Mouse (Mus musculus): ENCODE results near the gene Rpl10. TPM values are rescaled to one million over a fixed set of nuclear protein-coding genes. Genes with fewer than 3 reads are reported as not detected.

Gene Rpl10
- polyA plus RNA-seq, 2 experiments, result 522 to 1,216 TPM

GRCm38 (mm10) chrX:74246693-74247092, 23.9 kb upstream of the Rpl10 start:
- H3K9ac ChIP-seq (replicated peaks), result peak overlapping the region; percentile 37
- no peak overlapping the region for H3K27ac ChIP-seq
- H3K4me2 ChIP-seq (ENCODE audit: low read depth), result peak overlapping the region; percentile 83
- peaks cover 10 to 18% of the 10 kb centered on the region in 2 experiments for H3K4me1 ChIP-seq (replicated peaks; ENCODE audit: control insufficient read depth in 2 of 2, insufficient read depth in 2 of 2, low read length in 1 of 2)
- no peaks in the 10 kb centered on the region for H3K9me3 ChIP-seq (ENCODE audit: control insufficient read depth, low read length)
- TF ChIP-seq CTCF (IDR thresholded peaks at IDR 0.05; ENCODE audit: low read depth) (no peak), EP300 (IDR thresholded peaks at IDR 0.05; ENCODE audit: low read depth) (no peak)
- 9% methylated on average over 14 of the region's 15 CpGs for WGBS (ENCODE audit: insufficient replicate concordance)
- ATAC-seq (ENCODE audit: insufficient read depth), result peak; percentile 24; the same call in 1 of the 2 replicates
- peak overlapping the region; percentile 59 to 68 for H3K4me3 ChIP-seq (ENCODE audit: insufficient read depth in 1 of 2, low read depth in 2 of 2, low read length in 2 of 2)
- DNase-seq (ENCODE audit: low read depth in 3 of 3, low spot score in 3 of 3), result peak in 1 of 3 experiments; percentile 36
- no peaks in the 10 kb centered on the region; the same call in 1 of the 2 replicates for H3K27me3 ChIP-seq (ENCODE audit: control insufficient read depth, insufficient read depth, low read length)
- H3K36me3 ChIP-seq (replicated peaks; ENCODE audit: control insufficient read depth, insufficient read depth, low read depth), result no peaks in the 10 kb centered on the region

- Histone ChIP-seq H3K9me3 (ENCODE audit: control insufficient read depth, low read length) (no peaks in the 10 kb centered on the region), H3K4me1 (replicated peaks; ENCODE audit: control insufficient read depth in 2 of 2, insufficient read depth in 2 of 2, low read length in 1 of 2) (peaks cover 7 to 14% of the 10 kb centered on the region in 2 experiments), H3K9ac (replicated peaks) (no peak overlapping the region), H3K4me3 (ENCODE audit: insufficient read depth in 1 of 2, low read depth in 2 of 2, low read length in 2 of 2) (0 out of 4 replicates have a peak overlapping the region, but pooled peaks of 1 of the 2 experiments have one; percentile 59), H3K27ac (no peak overlapping the region), H3K27me3 (ENCODE audit: control insufficient read depth, insufficient read depth, low read length) (no peaks in the 10 kb centered on the region; the same call in 1 of the 2 replicates), H3K4me2 (ENCODE audit: low read depth) (no peak overlapping the region; the same call in 1 of the 2 replicates), H3K36me3 (replicated peaks; ENCODE audit: control insufficient read depth, insufficient read depth, low read depth) (no peaks in the 10 kb centered on the region)
- TF ChIP-seq EP300 (IDR thresholded peaks at IDR 0.05; ENCODE audit: low read depth), result no peak
- peak; percentile 70 for TF ChIP-seq CTCF (IDR thresholded peaks at IDR 0.05; ENCODE audit: low read depth)
- DNase-seq (ENCODE audit: low read depth in 3 of 3, low spot score in 3 of 3) (peak in 1 of 3 experiments; percentile 36), ATAC-seq (ENCODE audit: insufficient read depth) (no peak)
- 6% methylated on average over 3 of the region's 3 CpGs for WGBS (ENCODE audit: insufficient replicate concordance)
Measured at GRCm38 (mm10) chrX:74248651-74249050, 22.0 kb upstream of the Rpl10 start.

DNA sequence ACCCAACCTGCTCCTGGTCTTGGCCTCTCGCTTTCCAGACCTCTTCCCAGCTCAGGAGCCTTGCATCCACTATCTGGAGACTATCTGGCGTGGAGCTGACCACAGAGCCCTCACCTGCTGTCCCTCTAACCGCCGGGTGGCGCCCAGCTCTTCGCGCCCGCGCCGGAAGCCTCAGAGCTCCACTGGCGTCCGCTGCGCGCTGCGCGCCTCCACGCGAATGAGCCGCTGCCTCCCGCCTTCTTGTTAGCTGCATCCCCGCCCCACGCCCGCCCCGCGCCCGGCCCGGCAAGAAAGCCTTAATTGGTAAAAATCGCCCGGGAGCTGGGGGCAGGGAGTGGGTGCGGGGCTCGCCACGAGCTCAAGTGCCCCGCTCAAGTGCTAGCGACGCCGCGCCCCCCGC, 21.0 kb upstream of the Rpl10 start, which contains the start of gene Flna:
Gene Flna, minus strand, starts transcription at position 206 of the 400 bp plus-strand sequence.
- Histone ChIP-seq H3K27me3 (ENCODE audit: control insufficient read depth, insufficient read depth, low read length) (no peaks in the 10 kb centered on the region; the same call in 1 of the 2 replicates), H3K9me3 (ENCODE audit: control insufficient read depth, low read length) (no peaks in the 10 kb centered on the region), H3K4me2 (ENCODE audit: low read depth) (peak within 1 kb of the TSS; percentile 52), H3K9ac (replicated peaks) (peak within 1 kb of the TSS; percentile 12; the same call in 1 of the 2 replicates), H3K4me1 (replicated peaks; ENCODE audit: control insufficient read depth in 2 of 2, insufficient read depth in 2 of 2, low read length in 1 of 2) (peaks cover 0 to 5% of the 10 kb centered on the region in 2 experiments; a peak in 3 of 4 replicates), H3K4me3 (ENCODE audit: insufficient read depth in 1 of 2, low read depth in 2 of 2, low read length in 2 of 2) (peak within 1 kb of the TSS; percentile 44 to 59), H3K36me3 (replicated peaks; ENCODE audit: control insufficient read depth, insufficient read depth, low read depth) (no peaks in the 10 kb centered on the region), H3K27ac (no peak within 1 kb of the TSS)
- DNase-seq (ENCODE audit: low read depth in 3 of 3, low spot score in 3 of 3) (no peak), ATAC-seq (ENCODE audit: insufficient read depth) (no peak)
- WGBS (ENCODE audit: insufficient replicate concordance), result 16% methylated on average over 38 of the region's 38 CpGs
- TF ChIP-seq EP300 (IDR thresholded peaks at IDR 0.05; ENCODE audit: low read depth), result no peak
- peak; percentile 36 for TF ChIP-seq CTCF (IDR thresholded peaks at IDR 0.05; ENCODE audit: low read depth)

GRCm38 (mm10) chrX:74254153-74254887, 16.3 kb upstream of the Rpl10 start, which contains the start of gene Emd:
Gene Emd (plus strand): TSS chrX:74254687.
- DNase-seq (ENCODE audit: low read depth in 3 of 3, low spot score in 3 of 3) (peak; percentile 84 to 89 (median 86)), ATAC-seq (ENCODE audit: insufficient read depth) (peak; percentile 98)
- TF ChIP-seq EP300 (IDR thresholded peaks at IDR 0.05; ENCODE audit: low read depth), result peak; percentile 41; the same call in 1 of the 2 replicates
- TF ChIP-seq CTCF (IDR thresholded peaks at IDR 0.05; ENCODE audit: low read depth), result no peak
- Histone ChIP-seq H3K36me3 (replicated peaks; ENCODE audit: control insufficient read depth, insufficient read depth, low read depth) (no peaks in the 10 kb centered on the region; the same call in 1 of the 2 replicates), H3K27ac (peak within 1 kb of the TSS; percentile 82), H3K4me2 (ENCODE audit: low read depth) (peak within 1 kb of the TSS; percentile 57), H3K4me3 (ENCODE audit: insufficient read depth in 1 of 2, low read depth in 2 of 2, low read length in 2 of 2) (peak within 1 kb of the TSS; percentile 74), H3K4me1 (replicated peaks; ENCODE audit: control insufficient read depth in 2 of 2, insufficient read depth in 2 of 2, low read length in 1 of 2) (peaks cover 0 to 5% of the 10 kb centered on the region in 2 experiments; a peak in 2 of 4 replicates), H3K9ac (replicated peaks) (peak within 1 kb of the TSS; percentile 78), H3K27me3 (ENCODE audit: control insufficient read depth, insufficient read depth, low read length) (no peaks in the 10 kb centered on the region; the same call in 1 of the 2 replicates), H3K9me3 (ENCODE audit: control insufficient read depth, low read length) (no peaks in the 10 kb centered on the region)
- WGBS (ENCODE audit: insufficient replicate concordance), result 16% methylated on average over 39 of the region's 39 CpGs
